Mouse (Mus musculus): ENCODE results near the gene Gm6034. TPM values are rescaled to one million over a fixed set of nuclear protein-coding genes. Genes with fewer than 3 reads are reported as not detected.
A peak's percentile ranks its signal among the peaks of the same experiment; 100 is the strongest.
"Not testable (repeated sequence)": the region's sequence is repeated elsewhere in the genome, so short reads cannot be mapped to it uniquely, and the experiment has no call there.

The Gm6034 gene
- polyA plus RNA-seq, 1 experiment = not detected

DNA sequence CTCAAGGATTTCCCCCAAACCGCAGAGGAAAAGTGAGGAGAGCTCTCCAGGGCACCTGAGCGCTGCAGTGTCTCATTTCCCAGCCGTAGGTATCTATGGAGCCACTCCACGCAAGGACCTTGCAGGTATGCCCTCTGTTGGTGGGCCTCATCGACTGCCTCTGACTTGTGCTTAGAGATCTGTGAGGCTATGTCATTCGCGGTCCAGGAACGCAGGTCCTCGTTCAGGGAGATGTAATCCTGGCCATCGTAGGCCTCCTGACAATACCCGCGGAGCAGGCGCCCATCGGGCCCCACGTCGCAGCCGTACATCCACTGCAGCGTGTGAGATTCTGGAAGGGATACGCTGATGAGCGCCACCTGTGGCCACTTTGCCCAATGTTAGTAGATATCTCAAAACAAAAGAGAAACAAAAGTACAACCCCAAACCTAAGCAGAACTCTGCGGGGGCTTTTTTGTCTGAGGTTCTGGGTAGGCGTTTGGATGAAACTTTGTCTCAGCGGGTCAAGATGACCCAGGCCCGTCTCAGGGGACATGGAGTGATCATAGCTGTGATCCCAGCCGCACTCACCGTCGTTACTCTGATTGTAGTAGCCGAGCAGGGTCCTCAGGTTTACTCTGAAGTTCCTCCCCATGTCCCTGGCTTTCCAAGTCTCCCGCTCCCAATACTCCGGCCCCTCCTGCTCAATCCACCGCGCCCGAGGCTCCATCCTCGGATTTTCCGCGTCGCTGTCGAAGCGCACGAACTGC, 11.0 kb upstream of the Gm6034 start:
- not testable (repeated sequence) for H3K27ac ChIP-seq (ENCODE audit: insufficient read depth, low read length); H3K4me1 ChIP-seq (ENCODE audit: control insufficient read depth, insufficient read depth, low read length)
- H3K4me3 ChIP-seq (ENCODE audit: insufficient read depth, low read length) = peak overlapping the region; percentile 63
- TF ChIP-seq CTCF (IDR thresholded peaks at IDR 0.05; ENCODE audit: extremely low read depth, insufficient read depth, low read length) = peak; percentile 31; the same call in 1 of the 2 replicates

DNA sequence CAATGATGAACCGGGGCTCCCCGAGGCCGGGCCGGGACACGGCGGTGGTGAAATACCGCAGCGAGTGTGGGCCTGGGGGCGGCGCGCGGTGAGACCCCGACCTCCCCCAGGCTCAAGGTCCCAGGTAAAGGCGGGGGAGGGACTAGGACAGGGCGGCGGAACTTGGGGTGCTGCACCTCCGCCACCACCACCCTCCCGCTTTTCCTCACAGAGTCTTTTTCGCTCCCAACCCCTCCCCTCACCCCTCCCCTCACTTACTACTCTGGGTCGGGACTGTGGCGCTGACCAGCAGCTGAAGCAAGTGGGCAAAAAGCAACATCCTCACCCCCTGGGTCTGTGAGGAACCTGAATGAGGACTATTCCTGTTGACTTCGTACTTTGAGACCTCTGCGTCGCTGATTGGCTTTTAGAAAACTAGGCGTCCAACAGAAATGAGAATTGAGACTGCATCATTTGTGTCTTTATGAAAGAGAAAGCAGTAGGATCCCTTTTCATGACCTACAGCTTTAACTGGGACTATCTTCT, 10.3 kb upstream of the Gm6034 start, which contains the start of gene H2-T23:
Gene H2-T23 (minus strand): TSS at position 505 of the 525 bp plus-strand sequence.
- TF ChIP-seq POLR2A (IDR thresholded peaks at IDR 0.05; ENCODE audit: extremely low read depth, insufficient read depth, low read length) = peak; percentile 38; the same call in 1 of the 2 replicates
- not testable (repeated sequence) for H3K4me1 ChIP-seq (ENCODE audit: control insufficient read depth, insufficient read depth, low read length); H3K27ac ChIP-seq (ENCODE audit: insufficient read depth, low read length)
- H3K4me3 ChIP-seq (ENCODE audit: insufficient read depth, low read length) = peak within 1 kb of the TSS; percentile 63

DNA sequence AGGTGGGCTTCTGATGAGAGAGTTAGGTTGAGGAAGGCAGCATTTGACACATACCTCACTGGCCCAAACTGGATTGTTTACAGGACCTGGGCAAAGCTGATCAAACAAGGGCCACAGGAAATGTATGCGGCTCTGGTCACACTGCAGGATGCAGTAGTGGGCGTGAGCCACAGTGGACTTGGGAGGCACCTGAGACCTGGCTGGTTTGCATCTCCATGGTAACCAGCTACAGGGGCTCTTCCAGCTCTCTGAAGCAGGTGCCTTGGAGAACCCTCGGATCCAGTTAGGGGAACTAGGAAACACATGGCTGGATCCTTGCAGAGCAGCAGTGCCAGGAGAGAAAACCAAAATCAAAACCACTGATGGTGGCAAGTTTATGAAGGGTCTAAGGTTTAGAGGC, 8.2 kb upstream of the Gm6034 start:
- not testable (repeated sequence) for H3K27ac ChIP-seq (ENCODE audit: insufficient read depth, low read length); H3K4me1 ChIP-seq (ENCODE audit: control insufficient read depth, insufficient read depth, low read length); H3K4me3 ChIP-seq (ENCODE audit: insufficient read depth, low read length)

- not testable (repeated sequence) for H3K27ac ChIP-seq (ENCODE audit: insufficient read depth, low read length); H3K4me1 ChIP-seq (ENCODE audit: control insufficient read depth, insufficient read depth, low read length); H3K4me3 ChIP-seq (ENCODE audit: insufficient read depth, low read length)
- TF ChIP-seq CTCF (IDR thresholded peaks at IDR 0.05; ENCODE audit: extremely low read depth, insufficient read depth, low read length) = peak; percentile 34
These were observed 7.6 kb upstream of the Gm6034 start for GRCm38 (mm10) chr17:36035010-36035638.

DNA sequence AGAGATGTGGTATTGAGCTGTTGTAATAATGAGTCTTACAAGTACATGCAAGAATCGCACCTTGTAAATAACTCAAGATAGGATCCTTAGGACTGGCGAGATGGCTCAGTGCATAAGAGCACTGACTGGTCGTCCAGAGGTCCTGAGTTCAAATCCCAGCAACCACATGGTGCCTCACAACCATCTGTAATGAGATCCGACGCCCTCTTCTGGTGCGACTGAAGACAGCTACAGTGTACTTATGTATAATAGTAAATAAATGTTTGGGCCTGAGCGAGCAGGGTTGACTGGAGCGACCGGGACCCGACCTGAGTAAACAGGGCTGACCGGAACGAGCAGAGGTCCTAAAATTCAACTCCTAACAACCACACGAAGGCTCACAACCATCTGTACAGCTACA, 6.6 kb upstream of the Gm6034 start:
- not testable (repeated sequence) for H3K27ac ChIP-seq (ENCODE audit: insufficient read depth, low read length); H3K4me3 ChIP-seq (ENCODE audit: insufficient read depth, low read length); H3K4me1 ChIP-seq (ENCODE audit: control insufficient read depth, insufficient read depth, low read length)

- H3K4me1 ChIP-seq (ENCODE audit: control insufficient read depth, insufficient read depth, low read length); H3K4me3 ChIP-seq (ENCODE audit: insufficient read depth, low read length); H3K27ac ChIP-seq (ENCODE audit: insufficient read depth, low read length): not testable (repeated sequence)
These were observed 2.2 kb upstream of the Gm6034 start for GRCm38 (mm10) chr17:36040604-36041003.

- H3K4me3 ChIP-seq (ENCODE audit: insufficient read depth, low read length) = peak overlapping the region; percentile 45
These were observed 706 bp upstream of the Gm6034 start for GRCm38 (mm10) chr17:36042055-36042454.

DNA sequence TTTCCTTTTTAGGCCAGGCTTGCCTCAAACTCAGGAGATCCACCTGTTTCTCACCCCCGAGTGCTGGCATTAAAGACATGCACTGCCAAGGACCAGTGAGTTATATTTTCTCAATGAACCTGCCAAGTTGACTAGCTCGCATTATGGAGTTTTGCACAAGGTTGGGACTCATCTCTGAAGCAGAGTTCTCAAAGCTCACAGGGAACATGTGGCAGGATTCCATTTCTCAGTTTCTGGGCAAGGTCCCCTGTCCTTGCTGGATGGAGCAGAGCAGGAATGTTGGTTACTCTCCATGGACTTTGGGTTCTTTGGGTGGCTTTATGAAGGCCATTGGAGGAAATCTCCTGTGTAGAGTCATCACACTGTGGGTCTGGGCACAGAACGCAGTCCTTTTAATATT, 525 bp downstream of the Gm6034 start:
- Histone ChIP-seq H3K4me3 (ENCODE audit: insufficient read depth, low read length) (peak overlapping the region; percentile 45; the same call in 1 of the 2 replicates), H3K4me1 (ENCODE audit: control insufficient read depth, insufficient read depth, low read length) (no peaks in the 10 kb centered on the region), H3K27ac (ENCODE audit: insufficient read depth, low read length) (no peak overlapping the region)
- TF ChIP-seq POLR2A (IDR thresholded peaks at IDR 0.05; ENCODE audit: extremely low read depth, insufficient read depth, low read length) (no peak), CTCF (IDR thresholded peaks at IDR 0.05; ENCODE audit: extremely low read depth, insufficient read depth, low read length) (no peak)

More at GRCm38 (mm10) chr17:36042055-36042454, 706 bp upstream of the Gm6034 start:
- H3K4me1 ChIP-seq (ENCODE audit: control insufficient read depth, insufficient read depth, low read length); H3K27ac ChIP-seq (ENCODE audit: insufficient read depth, low read length): not testable (repeated sequence)

DNA sequence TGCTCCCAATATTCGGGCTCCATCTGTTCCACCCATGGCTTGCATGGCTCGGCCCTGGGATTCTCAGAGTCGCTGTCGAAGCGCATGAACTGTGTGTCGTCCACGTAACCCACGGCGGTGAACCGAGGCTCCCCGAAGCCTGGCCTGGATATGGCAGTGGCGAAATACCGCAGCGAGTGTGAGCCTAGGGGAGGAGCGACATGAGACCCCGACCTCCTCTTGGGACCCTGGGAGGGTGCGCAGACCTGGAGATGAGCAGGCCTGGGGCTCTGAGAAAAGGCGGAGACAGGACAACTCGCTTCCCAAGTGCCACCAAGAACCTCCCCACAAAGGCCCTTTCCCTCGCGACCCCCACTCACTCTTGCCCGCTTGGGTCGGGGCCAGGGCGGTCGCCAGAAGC, 15.2 kb downstream of the Gm6034 start:
- not testable (repeated sequence) for H3K4me3 ChIP-seq (ENCODE audit: insufficient read depth, low read length); H3K27ac ChIP-seq (ENCODE audit: insufficient read depth, low read length); H3K4me1 ChIP-seq (ENCODE audit: control insufficient read depth, insufficient read depth, low read length)

DNA sequence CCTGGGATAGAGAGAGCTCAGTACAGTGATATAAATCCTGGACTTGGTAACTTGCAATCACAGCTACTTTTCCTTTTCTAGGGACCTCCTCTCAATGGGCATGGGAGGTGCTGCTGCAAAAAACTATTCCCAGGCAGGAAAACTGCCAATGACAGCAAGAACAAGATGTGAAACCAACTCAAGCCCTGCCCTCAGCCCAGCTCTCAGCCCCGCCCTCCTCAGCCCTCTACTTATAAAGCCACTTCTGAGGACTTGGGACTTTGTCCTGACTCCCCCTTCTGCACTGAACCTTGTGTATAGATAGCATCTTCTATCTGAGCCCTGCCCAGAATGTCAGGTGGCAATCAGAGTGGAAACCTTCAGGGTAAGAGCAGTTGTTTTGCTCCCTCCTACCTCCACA, 15.6 kb downstream of the Gm6034 start, which contains the start of gene Gm11127:
Gene Gm11127 (minus strand): TSS at position 10 of the 400 bp plus-strand sequence.
- not testable (repeated sequence) for H3K27ac ChIP-seq (ENCODE audit: insufficient read depth, low read length); H3K4me3 ChIP-seq (ENCODE audit: insufficient read depth, low read length); H3K4me1 ChIP-seq (ENCODE audit: control insufficient read depth, insufficient read depth, low read length)

- Histone ChIP-seq H3K4me3 (ENCODE audit: insufficient read depth, low read length) (no peak overlapping the region), H3K27ac (ENCODE audit: insufficient read depth, low read length) (no peak overlapping the region), H3K4me1 (ENCODE audit: control insufficient read depth, insufficient read depth, low read length) (no peaks in the 10 kb centered on the region)
- TF ChIP-seq CTCF (IDR thresholded peaks at IDR 0.05; ENCODE audit: extremely low read depth, insufficient read depth, low read length) (peak; percentile 77), POLR2A (IDR thresholded peaks at IDR 0.05; ENCODE audit: extremely low read depth, insufficient read depth, low read length) (no peak)
These were observed 18.1 kb downstream of the Gm6034 start for GRCm38 (mm10) chr17:36060829-36061228.

DNA sequence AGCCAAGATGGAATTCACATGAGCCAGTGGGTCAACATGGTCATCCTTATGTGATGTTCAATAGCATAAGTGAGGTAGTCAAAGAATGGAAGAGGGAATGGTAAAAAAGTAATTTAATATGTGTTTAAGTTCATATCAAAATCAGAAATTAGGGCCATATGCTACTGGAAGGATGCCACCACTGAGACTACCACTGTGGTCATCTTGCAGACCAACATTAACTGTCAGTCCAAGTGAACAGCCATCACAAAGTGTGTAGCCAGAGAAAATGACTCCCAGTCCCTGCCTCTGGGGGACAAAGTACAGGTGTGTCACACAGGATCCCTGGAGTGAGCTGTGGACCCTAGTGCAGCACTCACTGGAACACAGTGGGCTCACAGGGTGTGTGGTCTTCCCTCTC, 39.1 kb downstream of the Gm6034 start:
- H3K27ac ChIP-seq (ENCODE audit: insufficient read depth, low read length); H3K4me1 ChIP-seq (ENCODE audit: control insufficient read depth, insufficient read depth, low read length); H3K4me3 ChIP-seq (ENCODE audit: insufficient read depth, low read length): not testable (repeated sequence)

- not testable (repeated sequence) for H3K4me1 ChIP-seq (ENCODE audit: control insufficient read depth, insufficient read depth, low read length); H3K27ac ChIP-seq (ENCODE audit: insufficient read depth, low read length)
- peak overlapping the region; percentile 45; the same call in 1 of the 2 replicates for H3K4me3 ChIP-seq (ENCODE audit: insufficient read depth, low read length)
These were observed 39.9 kb downstream of the Gm6034 start for GRCm38 (mm10) chr17:36082519-36083232.

Measured in cortical plate, adult 2 months (tissue).